Mouse (Mus musculus) thymus, postnatal 0 days (tissue): ENCODE results near the gene Mylk. TPM values are rescaled to one million over a fixed set of nuclear protein-coding genes. Genes with fewer than 3 reads are reported as not detected.
A peak's percentile ranks its signal among the peaks of the same experiment; 100 is the strongest.

Experiments used
- DNase-seq: peaks from one replicate; pipeline ENCODE4 v3.0.0-alpha.2; 2015; ENCODE audit warnings: low spot score
- polyA plus RNA-seq: library from polyadenylated mRNA; unstranded; fragments of >200 nt; fragmentation: Nextera tagmentation; extraction: Ambion mirVana; gene quantifications from 2 replicates; pipeline ENCODE4 v1.2.1, GENCODE M21; 2015

Mylk gene
- polyA plus RNA-seq, 1 experiment from 2014 or later: 5.2 TPM

- DNase-seq: no peak
These were observed 271.5 kb downstream of the Mylk start for GRCm38 (mm10) chr16:35016491-35016890.

GRCm38 (mm10) chr16:35018470-35018974 lies 273.5 kb downstream of the Mylk start:
- DNase-seq: no peak

GRCm38 (mm10) chr16:35021903-35022241 lies 276.9 kb downstream of the Mylk start:
- no peak for DNase-seq

GRCm38 (mm10) chr16:35022242-35023137 lies 277.5 kb downstream of the Mylk start, which contains the start of gene Hacd2:
Gene Hacd2 (plus strand): TSS chr16:35022428.
- DNase-seq: peak; percentile 91

GRCm38 (mm10) chr16:35023138-35023735 lies 278.2 kb downstream of the Mylk start:
- DNase-seq: no peak

GRCm38 (mm10) chr16:35024300-35024699 lies 279.3 kb downstream of the Mylk start:
- peak; percentile 21 for DNase-seq

- no peak for DNase-seq
These were observed 280.3 kb downstream of the Mylk start for GRCm38 (mm10) chr16:35025347-35025746.

GRCm38 (mm10) chr16:35033241-35033640 lies 288.2 kb downstream of the Mylk start:
- no peak for DNase-seq

- DNase-seq: no peak
These were observed 289.0 kb downstream of the Mylk start for GRCm38 (mm10) chr16:35033809-35034577.

GRCm38 (mm10) chr16:35034971-35035370 lies 290.0 kb downstream of the Mylk start:
- DNase-seq: no peak

GRCm38 (mm10) chr16:35036754-35037153 lies 291.7 kb downstream of the Mylk start:
- DNase-seq: no peak

- no peak for DNase-seq
These were observed 293.5 kb downstream of the Mylk start for GRCm38 (mm10) chr16:35038343-35039057.

GRCm38 (mm10) chr16:35040154-35040553 lies 295.1 kb downstream of the Mylk start:
- DNase-seq: no peak

- no peak for DNase-seq
These were observed 296.0 kb downstream of the Mylk start for GRCm38 (mm10) chr16:35041001-35041400.

GRCm38 (mm10) chr16:35046081-35046775 lies 301.2 kb downstream of the Mylk start:
- DNase-seq: no peak

- no peak for DNase-seq
These were observed 302.4 kb downstream of the Mylk start for GRCm38 (mm10) chr16:35047272-35047969.

GRCm38 (mm10) chr16:35051066-35051465 lies 306.1 kb downstream of the Mylk start:
- no peak for DNase-seq
